Mouse (Mus musculus): ENCODE measurements at regions not wholly inside any gene's neighbourhood (a gene's known extent, or its start where the extent isn't known, plus 50 kb on each side); places are given as distances from the start of the nearest gene placed in this dataset.

DNA sequence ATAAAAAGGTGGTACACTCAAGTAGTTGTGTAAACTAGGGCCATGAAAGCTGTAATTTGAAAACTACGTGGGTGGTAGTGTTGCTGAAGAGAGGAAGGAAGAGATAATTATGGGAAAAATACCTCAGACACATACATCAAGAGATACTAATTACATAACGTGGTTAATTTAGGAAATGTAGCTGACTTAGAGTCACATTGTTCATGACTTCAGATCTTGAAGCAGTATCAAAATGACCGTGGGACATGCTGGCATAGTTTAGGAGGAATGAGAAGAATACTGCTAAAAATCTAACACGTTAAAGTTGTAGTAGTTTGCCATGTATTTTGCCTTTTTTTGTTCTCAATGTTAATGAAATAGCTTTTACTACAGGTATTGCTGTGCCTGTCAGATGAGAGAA, 445.9 kb upstream of the Sel1l start:
- H3K4me3 ChIP-seq (ENCODE audit: low read depth, low read length) = no peak overlapping the region
- no peaks in the 10 kb centered on the region for H3K36me3 ChIP-seq (ENCODE audit: control insufficient read depth, insufficient read depth, low read length)
- ATAC-seq (ENCODE audit: low read depth) = no peak
- no peaks in the 10 kb centered on the region for H3K27me3 ChIP-seq (ENCODE audit: control insufficient read depth, insufficient read depth, low read length)
- H3K27ac ChIP-seq (ENCODE audit: low read depth, low read length) = no peak overlapping the region
- H3K9ac ChIP-seq (replicated peaks; ENCODE audit: low read depth, low read length) = no peak overlapping the region
- H3K9me3 ChIP-seq (ENCODE audit: control insufficient read depth, low read length) = no peaks in the 10 kb centered on the region
- H3K4me2 ChIP-seq (ENCODE audit: low read depth, low read length) = no peak overlapping the region
- whole genome bisulfite sequencing = 84% methylated on average over 4 of the region's 4 CpGs
- peaks cover 6% of the 10 kb centered on the region; the same call in 1 of the 2 replicates for H3K4me1 ChIP-seq (ENCODE audit: control insufficient read depth, insufficient read depth, low read length)

DNA sequence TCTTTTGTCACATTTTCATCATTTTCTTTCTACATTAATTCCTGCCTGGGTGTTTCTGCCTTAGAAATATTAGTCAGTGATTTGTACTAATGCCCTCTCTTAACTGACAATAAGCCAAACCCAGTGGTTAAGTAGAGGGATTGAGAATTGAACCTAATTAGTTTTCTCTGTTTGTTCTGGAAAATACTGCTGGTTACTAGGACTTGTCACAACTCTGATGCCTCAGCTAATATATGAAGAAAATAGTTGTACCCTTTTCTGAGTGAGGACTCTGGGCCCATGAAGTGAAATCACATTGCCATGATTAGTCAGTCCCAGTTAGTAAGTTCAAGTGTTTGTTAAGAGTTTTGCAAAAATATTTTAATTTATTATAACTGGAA, 444.4 kb upstream of the Sel1l start:
- Histone ChIP-seq H3K4me1 (ENCODE audit: control insufficient read depth, insufficient read depth, low read length) (peaks cover 6% of the 10 kb centered on the region; the same call in 1 of the 2 replicates), H3K27ac (ENCODE audit: low read depth, low read length) (peak overlapping the region; percentile 31; the same call in 1 of the 2 replicates), H3K9me3 (ENCODE audit: control insufficient read depth, low read length) (no peaks in the 10 kb centered on the region), H3K4me3 (ENCODE audit: low read depth, low read length) (no peak overlapping the region), H3K4me2 (ENCODE audit: low read depth, low read length) (no peak overlapping the region), H3K9ac (replicated peaks; ENCODE audit: low read depth, low read length) (no peak overlapping the region), H3K27me3 (ENCODE audit: control insufficient read depth, insufficient read depth, low read length) (no peaks in the 10 kb centered on the region), H3K36me3 (ENCODE audit: control insufficient read depth, insufficient read depth, low read length) (no peaks in the 10 kb centered on the region)
- ATAC-seq (ENCODE audit: low read depth) = 0 out of 2 replicates have a peak, but pooled peaks have one; percentile 14

DNA sequence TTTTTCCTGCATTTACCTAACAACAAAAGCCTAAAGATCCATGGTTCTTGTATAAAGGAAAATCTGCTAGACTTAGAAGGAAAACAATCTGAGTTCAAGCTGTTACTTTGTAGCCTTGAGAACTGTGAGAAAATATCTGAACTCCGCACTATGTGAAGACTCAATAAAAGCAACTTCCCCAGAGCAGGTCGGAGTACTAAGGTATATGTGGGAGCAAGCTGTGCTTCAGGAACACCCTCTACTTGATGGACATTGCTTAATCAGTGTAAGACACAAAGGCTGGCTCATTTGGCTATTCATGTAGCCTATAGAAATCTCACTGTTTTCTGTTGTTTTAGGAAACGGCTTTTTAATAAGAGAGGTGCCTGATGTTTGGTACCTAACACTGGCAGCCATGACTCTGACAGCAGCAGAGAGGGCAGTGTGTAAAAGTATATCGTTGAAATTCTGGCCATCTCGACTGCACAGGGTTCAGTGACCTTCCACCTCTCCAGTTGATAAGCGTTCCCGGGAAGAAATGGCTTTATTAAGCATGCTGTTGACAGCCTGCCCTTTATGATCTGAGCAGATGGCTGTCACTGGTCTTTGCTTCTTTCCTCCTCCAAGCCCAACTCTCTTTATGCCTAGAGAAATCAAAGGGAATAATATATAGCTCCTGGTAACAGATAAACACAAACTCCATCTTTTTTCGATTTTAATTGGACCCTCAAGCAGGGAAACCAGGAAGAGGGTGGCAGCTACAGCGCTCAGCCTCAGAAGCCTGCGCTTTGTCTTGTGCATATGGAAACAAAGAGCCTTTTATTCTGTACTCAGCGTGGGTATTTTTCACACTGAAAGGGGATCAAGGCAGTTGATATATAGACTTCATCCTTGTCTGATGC, 443.7 kb upstream of the Sel1l start:
- WGBS = 12% methylated on average over 11 of the region's 11 CpGs
- no peak overlapping the region for H3K4me3 ChIP-seq (ENCODE audit: low read depth, low read length)

DNA sequence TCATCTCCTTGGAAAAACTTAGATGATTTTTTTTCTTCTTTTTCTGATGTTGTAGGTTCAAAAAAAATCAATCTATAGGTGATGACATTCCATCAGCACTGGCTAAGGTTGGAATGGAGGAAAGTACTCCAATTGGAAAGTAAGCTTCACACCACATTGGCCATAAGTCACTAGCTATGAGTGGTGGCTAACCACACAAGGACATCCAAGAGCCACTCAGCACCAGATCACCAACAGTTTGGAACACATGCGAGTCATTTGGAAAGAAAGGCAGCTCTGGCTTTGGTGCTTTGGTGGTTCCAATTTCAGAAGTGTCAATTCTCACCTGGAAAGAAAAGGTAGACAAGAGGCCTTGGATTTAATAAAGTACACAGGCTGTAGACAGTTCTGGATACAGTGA, 442.5 kb upstream of the Sel1l start:
- no peak for ATAC-seq (ENCODE audit: low read depth)
- H3K4me1 ChIP-seq (ENCODE audit: control insufficient read depth, insufficient read depth, low read length) = peaks cover 6% of the 10 kb centered on the region; the same call in 1 of the 2 replicates
- no peak overlapping the region for H3K4me3 ChIP-seq (ENCODE audit: low read depth, low read length)
- WGBS = 93% methylated on average over 1 of the region's 1 CpGs
- H3K27me3 ChIP-seq (ENCODE audit: control insufficient read depth, insufficient read depth, low read length) = no peaks in the 10 kb centered on the region
- H3K27ac ChIP-seq (ENCODE audit: low read depth, low read length) = no peak overlapping the region
- no peaks in the 10 kb centered on the region for H3K9me3 ChIP-seq (ENCODE audit: control insufficient read depth, low read length)
- no peaks in the 10 kb centered on the region for H3K36me3 ChIP-seq (ENCODE audit: control insufficient read depth, insufficient read depth, low read length)
- no peak overlapping the region for H3K4me2 ChIP-seq (ENCODE audit: low read depth, low read length)
- H3K9ac ChIP-seq (replicated peaks; ENCODE audit: low read depth, low read length) = no peak overlapping the region

More for the DNA sequence above, 443.7 kb upstream of the Sel1l start:
- 0 out of 2 replicates have a peak overlapping the region, but pooled peaks have one; percentile 1 for H3K9ac ChIP-seq (replicated peaks; ENCODE audit: low read depth, low read length)
- no peaks in the 10 kb centered on the region for H3K36me3 ChIP-seq (ENCODE audit: control insufficient read depth, insufficient read depth, low read length)
- no peak overlapping the region for H3K4me2 ChIP-seq (ENCODE audit: low read depth, low read length)
- H3K4me1 ChIP-seq (ENCODE audit: control insufficient read depth, insufficient read depth, low read length) = peaks cover 6% of the 10 kb centered on the region; the same call in 1 of the 2 replicates
- H3K27ac ChIP-seq (ENCODE audit: low read depth, low read length) = peak overlapping the region; percentile 31; the same call in 1 of the 2 replicates
- H3K9me3 ChIP-seq (ENCODE audit: control insufficient read depth, low read length) = no peaks in the 10 kb centered on the region
- peak; percentile 69 for ATAC-seq (ENCODE audit: low read depth)
- H3K27me3 ChIP-seq (ENCODE audit: control insufficient read depth, insufficient read depth, low read length) = no peaks in the 10 kb centered on the region

DNA sequence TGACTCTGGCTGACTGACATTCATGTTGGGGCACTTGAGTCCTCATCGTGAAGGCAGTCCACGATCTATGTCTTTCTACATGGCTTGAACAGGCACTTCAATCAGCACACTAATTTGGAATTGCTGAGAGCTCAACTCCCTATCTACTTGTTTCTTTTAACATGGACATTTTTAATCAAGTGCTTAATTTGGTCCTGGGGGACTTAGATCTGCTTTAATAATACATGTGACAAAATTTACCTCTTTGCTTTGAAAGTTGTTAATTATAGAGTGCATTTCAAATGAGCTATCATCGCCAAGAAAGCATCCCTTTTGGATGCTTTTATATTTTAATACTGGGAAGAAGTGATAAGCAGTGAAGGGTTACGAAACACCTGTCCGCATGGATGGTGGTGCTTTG, 436.6 kb upstream of the Sel1l start:
- Histone ChIP-seq H3K36me3 (ENCODE audit: control insufficient read depth, insufficient read depth, low read length) (no peaks in the 10 kb centered on the region), H3K4me1 (ENCODE audit: control insufficient read depth, insufficient read depth, low read length) (no peaks in the 10 kb centered on the region), H3K4me2 (ENCODE audit: low read depth, low read length) (no peak overlapping the region), H3K4me3 (ENCODE audit: low read depth, low read length) (no peak overlapping the region), H3K27me3 (ENCODE audit: control insufficient read depth, insufficient read depth, low read length) (no peaks in the 10 kb centered on the region), H3K9ac (replicated peaks; ENCODE audit: low read depth, low read length) (no peak overlapping the region), H3K27ac (ENCODE audit: low read depth, low read length) (no peak overlapping the region), H3K9me3 (ENCODE audit: control insufficient read depth, low read length) (no peaks in the 10 kb centered on the region)
- ATAC-seq (ENCODE audit: low read depth) = no peak
- WGBS = 87% methylated on average over 5 of the region's 5 CpGs

DNA sequence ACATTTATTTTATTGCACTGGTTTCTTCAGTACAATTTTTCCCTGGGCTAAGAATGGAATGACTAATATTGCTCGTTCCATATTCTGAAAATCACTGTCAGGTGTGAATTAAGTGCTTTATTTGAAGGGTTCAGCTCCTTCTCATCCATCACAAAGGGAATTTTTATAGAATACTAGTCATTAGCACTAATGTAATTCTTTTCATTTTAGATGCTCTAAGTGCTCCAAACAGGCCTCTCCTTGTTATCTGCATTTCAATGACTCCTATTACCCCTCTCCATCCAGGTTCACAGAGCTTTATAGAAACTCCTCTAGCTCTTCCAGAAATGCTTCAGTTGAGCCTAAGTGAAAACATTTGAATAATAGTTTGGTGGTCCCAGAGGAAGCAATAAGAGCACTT, 431.5 kb upstream of the Sel1l start:
- no peaks in the 10 kb centered on the region for H3K36me3 ChIP-seq (ENCODE audit: control insufficient read depth, insufficient read depth, low read length)
- H3K4me3 ChIP-seq (ENCODE audit: low read depth, low read length) = no peak overlapping the region
- H3K9ac ChIP-seq (replicated peaks; ENCODE audit: low read depth, low read length) = no peak overlapping the region
- 56% methylated on average over 1 of the region's 1 CpGs for WGBS
- no peak overlapping the region for H3K27ac ChIP-seq (ENCODE audit: low read depth, low read length)
- ATAC-seq (ENCODE audit: low read depth) = no peak
- H3K9me3 ChIP-seq (ENCODE audit: control insufficient read depth, low read length) = no peaks in the 10 kb centered on the region
- no peak overlapping the region for H3K4me2 ChIP-seq (ENCODE audit: low read depth, low read length)
- H3K27me3 ChIP-seq (ENCODE audit: control insufficient read depth, insufficient read depth, low read length) = no peaks in the 10 kb centered on the region
- H3K4me1 ChIP-seq (ENCODE audit: control insufficient read depth, insufficient read depth, low read length) = no peaks in the 10 kb centered on the region

DNA sequence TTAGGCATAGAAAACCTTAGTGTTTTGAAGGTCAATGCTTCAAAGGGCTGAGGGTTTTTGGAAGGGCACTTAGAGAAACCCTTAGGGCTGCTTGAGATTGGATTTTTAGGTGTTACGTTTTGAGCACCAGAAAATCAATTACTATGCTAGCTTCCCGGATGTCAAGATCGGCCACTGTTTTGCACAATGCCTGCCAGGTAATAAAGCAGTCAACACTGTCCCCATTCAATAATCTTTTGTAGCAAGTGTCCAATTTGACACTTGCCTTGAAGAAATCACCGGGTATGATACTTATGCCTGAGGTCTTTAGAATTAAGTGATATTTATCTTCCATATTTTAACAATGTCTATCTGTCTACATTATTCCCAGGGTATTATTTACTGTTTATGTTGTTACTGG, 403.0 kb upstream of the Sel1l start:
- H3K9me3 ChIP-seq (ENCODE audit: control insufficient read depth, low read length) = no peaks in the 10 kb centered on the region
- 36% methylated on average over 4 of the region's 4 CpGs for WGBS
- no peak overlapping the region for H3K4me2 ChIP-seq (ENCODE audit: low read depth, low read length)
- H3K9ac ChIP-seq (replicated peaks; ENCODE audit: low read depth, low read length) = no peak overlapping the region
- ATAC-seq (ENCODE audit: low read depth) = no peak
- H3K27ac ChIP-seq (ENCODE audit: low read depth, low read length) = no peak overlapping the region
- no peaks in the 10 kb centered on the region for H3K27me3 ChIP-seq (ENCODE audit: control insufficient read depth, insufficient read depth, low read length)
- H3K36me3 ChIP-seq (ENCODE audit: control insufficient read depth, insufficient read depth, low read length) = no peaks in the 10 kb centered on the region
- no peak overlapping the region for H3K4me3 ChIP-seq (ENCODE audit: low read depth, low read length)
- H3K4me1 ChIP-seq (ENCODE audit: control insufficient read depth, insufficient read depth, low read length) = no peaks in the 10 kb centered on the region

DNA sequence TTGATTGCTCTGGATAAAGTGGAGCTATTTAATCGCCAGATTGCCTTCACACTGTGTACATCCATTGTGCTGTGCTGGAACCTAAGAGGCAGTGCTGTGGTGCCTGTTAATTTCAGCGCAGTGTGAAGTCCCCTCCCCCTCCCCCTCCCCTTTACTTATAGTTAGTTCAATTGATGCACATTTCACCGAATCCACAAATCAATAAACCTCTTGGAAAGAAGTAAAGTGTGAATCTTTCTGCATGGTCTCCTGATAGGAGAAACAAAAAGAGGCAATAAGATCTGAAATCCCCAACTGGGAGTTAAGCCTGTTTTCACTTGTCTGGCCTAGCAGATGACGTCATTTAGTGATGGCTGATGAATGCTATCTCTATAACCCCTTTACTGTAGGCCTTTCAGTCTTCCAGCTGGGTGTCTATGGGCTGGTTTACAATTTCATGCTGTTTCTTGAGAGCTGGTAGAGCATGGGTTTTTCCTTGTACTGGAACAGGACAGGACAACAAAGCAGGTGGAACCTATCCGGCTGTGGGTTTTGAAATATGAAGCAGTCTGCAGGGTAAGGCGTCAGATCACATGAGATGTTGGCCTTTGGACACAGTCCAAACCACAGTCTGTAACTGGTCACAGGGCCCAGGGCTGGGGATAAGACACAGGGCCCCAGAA, 398.0 kb upstream of the Sel1l start:
- no peaks in the 10 kb centered on the region for H3K36me3 ChIP-seq (ENCODE audit: control insufficient read depth, insufficient read depth, low read length)
- H3K4me3 ChIP-seq (ENCODE audit: low read depth, low read length) = no peak overlapping the region
- no peaks in the 10 kb centered on the region for H3K4me1 ChIP-seq (ENCODE audit: control insufficient read depth, insufficient read depth, low read length)
- H3K27me3 ChIP-seq (ENCODE audit: control insufficient read depth, insufficient read depth, low read length) = no peaks in the 10 kb centered on the region
- no peak overlapping the region for H3K9ac ChIP-seq (replicated peaks; ENCODE audit: low read depth, low read length)
- no peak overlapping the region for H3K4me2 ChIP-seq (ENCODE audit: low read depth, low read length)
- H3K27ac ChIP-seq (ENCODE audit: low read depth, low read length) = no peak overlapping the region
- no peaks in the 10 kb centered on the region for H3K9me3 ChIP-seq (ENCODE audit: control insufficient read depth, low read length)
- peak; percentile 94 for ATAC-seq (ENCODE audit: low read depth)
- 13% methylated on average over 6 of the region's 6 CpGs for WGBS
